In genomic region chr15:86088266-86088790, GRCm38 (mm10) we compare ENCODE assay signal across 12 mouse cellular contexts. TPM values are rescaled to one million over a fixed set of nuclear protein-coding genes. Genes with fewer than 3 reads are reported as not detected.
DNase-seq lines count a peak whose midpoint lies in the region; ATAC-seq and TF ChIP-seq lines count a peak whose summit lies in the region.
"Had no signal": no experiment of that assay in that cellular context is flagged by ENCODE, and none has a peak within 500 bp of the region (broad histone marks: within the 10 kb centered on the region; RNA-seq: fewer than 3 reads in every experiment).

No protein-coding gene starts in this region.

- H3K9me3 ChIP-seq in hindbrain, embryonic 12.5 days (replicated peaks), result no peaks in the 10 kb centered on the region
- H3K9me3 ChIP-seq in hindbrain, embryonic 10.5 days, result no peaks in the 10 kb centered on the region
- no peaks in the 10 kb centered on the region for H3K9me3 ChIP-seq in forebrain, embryonic 15.5 days
- no peaks in the 10 kb centered on the region for H3K9me3 ChIP-seq in midbrain, postnatal 0 days (ENCODE audit: low read length)

- no peaks in the 10 kb centered on the region for H3K27me3 ChIP-seq in hindbrain, embryonic 12.5 days
- no peaks in the 10 kb centered on the region for H3K27me3 ChIP-seq in hindbrain, embryonic 10.5 days (ENCODE audit: insufficient read depth, poor library complexity, severe bottlenecking)
- H3K27me3 ChIP-seq in forebrain, embryonic 15.5 days, result no peaks in the 10 kb centered on the region
- H3K27me3 ChIP-seq in midbrain, postnatal 0 days (ENCODE audit: insufficient read depth, low read length), result no peaks in the 10 kb centered on the region

- H3K27ac ChIP-seq in hindbrain, embryonic 12.5 days, result peak overlapping the region; percentile 79; the same call in 1 of the 2 replicates
- H3K27ac ChIP-seq in hindbrain, embryonic 10.5 days, result no peak overlapping the region; the same call in 1 of the 2 replicates
- peak overlapping the region; percentile 58 for H3K27ac ChIP-seq in cortical plate, adult 2 months (ENCODE audit: insufficient read depth, low read length)
- peak overlapping the region; percentile 91 for H3K27ac ChIP-seq in forebrain, embryonic 15.5 days (replicated peaks)
- peak overlapping the region; percentile 81 for H3K27ac ChIP-seq in midbrain, postnatal 0 days (ENCODE audit: low read depth, low read length)

- DNase-seq in hindbrain, embryonic 10.5 days (ENCODE audit: low spot score), result no peak
- DNase-seq in midbrain, postnatal 0 days (ENCODE audit: low spot score), result no peak
- DNase-seq in adrenal gland, adult 2 months, result no peak
- no peak for DNase-seq in embryo, embryonic 10.5 days (ENCODE audit: low spot score)
- no peak for DNase-seq in retina, embryonic 14.5 days (ENCODE audit: low spot score)
- DNase-seq: embryo, embryonic 11 days; kidney, postnatal 36 days; lung, adult 2 months; thymus, postnatal 14 days had no signal

- H3K36me3 ChIP-seq in hindbrain, embryonic 12.5 days, result 0 out of 2 replicates have a peak, but pooled peaks cover 14% of the 10 kb centered on the region
- H3K36me3 ChIP-seq in hindbrain, embryonic 10.5 days, result peaks cover 16% of the 10 kb centered on the region
- H3K36me3 ChIP-seq in forebrain, embryonic 15.5 days, result 0 out of 2 replicates have a peak, but pooled peaks cover 9% of the 10 kb centered on the region
- peaks cover 13% of the 10 kb centered on the region; the same call in 1 of the 2 replicates for H3K36me3 ChIP-seq in midbrain, postnatal 0 days (ENCODE audit: insufficient read depth, low read length)

- no peak overlapping the region for H3K4me3 ChIP-seq in hindbrain, embryonic 12.5 days
- H3K4me3 ChIP-seq in hindbrain, embryonic 10.5 days, result no peak overlapping the region
- H3K4me3 ChIP-seq in cortical plate, adult 2 months (ENCODE audit: insufficient read depth, low read length), result no peak overlapping the region
- no peak overlapping the region for H3K4me3 ChIP-seq in forebrain, embryonic 15.5 days
- no peak overlapping the region for H3K4me3 ChIP-seq in midbrain, postnatal 0 days (ENCODE audit: low read depth, low read length)

- no peak for TF ChIP-seq CTCF in cortical plate, adult 2 months (IDR thresholded peaks at IDR 0.05; ENCODE audit: extremely low read depth, insufficient read depth, low read length)
- no peak for TF ChIP-seq CTCF in midbrain, postnatal 0 days (IDR thresholded peaks at IDR 0.05)

- H3K4me1 ChIP-seq in hindbrain, embryonic 12.5 days, result peaks cover 75% of the 10 kb centered on the region
- H3K4me1 ChIP-seq in hindbrain, embryonic 10.5 days (replicated peaks), result peaks cover 81% of the 10 kb centered on the region
- peaks cover 12% of the 10 kb centered on the region for H3K4me1 ChIP-seq in cortical plate, adult 2 months (ENCODE audit: control insufficient read depth, insufficient read depth, low read length)
- H3K4me1 ChIP-seq in forebrain, embryonic 15.5 days, result peaks cover 68% of the 10 kb centered on the region
- H3K4me1 ChIP-seq in midbrain, postnatal 0 days (ENCODE audit: insufficient read depth, low read length), result peaks cover 42% of the 10 kb centered on the region

- H3K4me2 ChIP-seq in hindbrain, embryonic 12.5 days (replicated peaks), result no peak overlapping the region
- H3K4me2 ChIP-seq in forebrain, embryonic 15.5 days (replicated peaks), result no peak overlapping the region
- H3K4me2 ChIP-seq in midbrain, postnatal 0 days (ENCODE audit: low read depth, low read length, poor library complexity, severe bottlenecking), result no peak overlapping the region

- TF ChIP-seq POLR2A in cortical plate, adult 2 months (IDR thresholded peaks at IDR 0.05; ENCODE audit: extremely low read depth, insufficient read depth, low read length), result no peak

- no peak overlapping the region for H3K9ac ChIP-seq in hindbrain, embryonic 12.5 days
- H3K9ac ChIP-seq in forebrain, embryonic 15.5 days (replicated peaks), result no peak overlapping the region
- no peak overlapping the region for H3K9ac ChIP-seq in midbrain, postnatal 0 days (replicated peaks; ENCODE audit: low read length, poor library complexity, severe bottlenecking)

- ATAC-seq in hindbrain, embryonic 12.5 days (ENCODE audit: low FRiP score), result no peak
- no peak for ATAC-seq in forebrain, embryonic 15.5 days (replicated peaks)
- no peak for ATAC-seq in midbrain, postnatal 0 days (ENCODE audit: low FRiP score)

- 83% methylated on average over 11 of the region's 11 CpGs for WGBS in hindbrain, embryonic 12.5 days
- WGBS in hindbrain, embryonic 10.5 days, result 92% methylated on average over 11 of the region's 11 CpGs
- 61% methylated on average over 11 of the region's 11 CpGs for WGBS in forebrain, embryonic 15.5 days
- WGBS in midbrain, postnatal 0 days, result 80% methylated on average over 11 of the region's 11 CpGs

RNA-seq across cellular contexts. Expression of gene Gramd4, which starts 30.8 kb away (rescaled TPM):
- polyA plus RNA-seq in hindbrain, embryonic 12.5 days (2016; fragmentation: Nextera tagmentation; extraction: Ambion mirVana), result 32.5 and 35.2 TPM in 2 replicates
- polyA plus RNA-seq in hindbrain, embryonic 10.5 days (2016; fragmentation: Nextera tagmentation; extraction: Ambion mirVana), result 16.6 and 18.0 TPM in 2 replicates
- 32.6 and 34.3 TPM in 2 replicates for polyA plus RNA-seq in cortical plate, adult 2 months (2012; rRNA removed)
- 48.8 and 52.9 TPM in 2 replicates for polyA plus RNA-seq in forebrain, embryonic 15.5 days (2015; fragmentation: Nextera tagmentation; extraction: Ambion mirVana)
- 43.4 and 47.6 TPM in 2 replicates for total RNA-seq in midbrain, postnatal 0 days (2014; rRNA removed)
- polyA plus RNA-seq in midbrain, postnatal 0 days (2015; fragmentation: Nextera tagmentation; extraction: Ambion mirVana), result 21.5 and 22.5 TPM in 2 replicates
- total RNA-seq in adrenal gland, adult 2 months (2021), result 10 to 100 TPM; 13.8 to 19.5 TPM
- polyA plus RNA-seq in adrenal gland, adult 2 months (2012; rRNA removed), result 10.5 and 11.3 TPM in 2 replicates

RNA-seq across cellular contexts. Expression of gene Celsr1, which starts 54.8 kb away (rescaled TPM):
- 3.4 and 4.3 TPM in 2 replicates for polyA plus RNA-seq in hindbrain, embryonic 12.5 days (2016; fragmentation: Nextera tagmentation; extraction: Ambion mirVana)
- 3.4 and 3.6 TPM in 2 replicates for polyA plus RNA-seq in hindbrain, embryonic 10.5 days (2016; fragmentation: Nextera tagmentation; extraction: Ambion mirVana)
- polyA plus RNA-seq in cortical plate, adult 2 months (2012; rRNA removed), result 2.2 and 2.4 TPM in 2 replicates
- 5.8 and 7.2 TPM in 2 replicates for polyA plus RNA-seq in forebrain, embryonic 15.5 days (2015; fragmentation: Nextera tagmentation; extraction: Ambion mirVana)
- 13.7 and 15.0 TPM in 2 replicates for total RNA-seq in midbrain, postnatal 0 days (2014; rRNA removed)
- polyA plus RNA-seq in midbrain, postnatal 0 days (2015; fragmentation: Nextera tagmentation; extraction: Ambion mirVana), result 0.60 and 0.79 TPM in 2 replicates
- total RNA-seq in adrenal gland, adult 2 months (2021), result 1 to 10 TPM; 4.7 to 7.7 TPM
- 1.2 and 1.8 TPM in 2 replicates for polyA plus RNA-seq in adrenal gland, adult 2 months (2012; rRNA removed)
